Mouse (Mus musculus) kidney, postnatal 14 days (tissue): Measurements from ENCODE around the gene Klra8.
"Not testable (repeated sequence)": the region's sequence is repeated elsewhere in the genome, so short reads cannot be mapped to it uniquely, and the experiment has no call there.

ENCODE experiments used
- DNase-seq: peaks from one replicate; pipeline ENCODE4 v3.0.0; 2022; ENCODE audit warnings: mixed read lengths

Gene Klra8

DNA sequence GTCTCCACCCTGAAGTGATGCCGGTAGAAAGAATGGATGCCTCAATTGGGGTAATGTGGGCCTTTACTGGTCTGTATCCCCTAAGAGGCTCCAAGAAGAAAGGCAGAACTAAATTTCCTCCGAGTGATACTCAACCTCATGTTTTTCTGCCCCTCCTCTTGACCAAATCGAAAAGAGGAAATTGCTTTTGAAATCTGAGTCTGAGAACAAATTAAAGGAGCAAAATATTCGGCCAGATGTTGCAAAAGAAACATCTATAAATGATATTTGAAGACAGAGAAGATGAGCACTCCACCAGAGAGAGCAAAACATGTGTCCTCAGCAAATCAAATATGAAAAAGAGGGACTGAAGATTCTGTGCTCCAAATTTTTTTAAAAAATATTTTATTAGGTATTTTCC is at the start of gene Klra8:
Klra8 (minus strand) TSS at position 101 of the 400 bp plus-strand sequence.
- DNase-seq = not testable (repeated sequence)

GRCm38 (mm10) chr6:130110485-130110884 is 19.2 kb downstream of the Klra8 start:
- no peak for DNase-seq

- DNase-seq = not testable (repeated sequence)
These were observed 27.0 kb downstream of the Klra8 start for GRCm38 (mm10) chr6:130102743-130103142.

DNA sequence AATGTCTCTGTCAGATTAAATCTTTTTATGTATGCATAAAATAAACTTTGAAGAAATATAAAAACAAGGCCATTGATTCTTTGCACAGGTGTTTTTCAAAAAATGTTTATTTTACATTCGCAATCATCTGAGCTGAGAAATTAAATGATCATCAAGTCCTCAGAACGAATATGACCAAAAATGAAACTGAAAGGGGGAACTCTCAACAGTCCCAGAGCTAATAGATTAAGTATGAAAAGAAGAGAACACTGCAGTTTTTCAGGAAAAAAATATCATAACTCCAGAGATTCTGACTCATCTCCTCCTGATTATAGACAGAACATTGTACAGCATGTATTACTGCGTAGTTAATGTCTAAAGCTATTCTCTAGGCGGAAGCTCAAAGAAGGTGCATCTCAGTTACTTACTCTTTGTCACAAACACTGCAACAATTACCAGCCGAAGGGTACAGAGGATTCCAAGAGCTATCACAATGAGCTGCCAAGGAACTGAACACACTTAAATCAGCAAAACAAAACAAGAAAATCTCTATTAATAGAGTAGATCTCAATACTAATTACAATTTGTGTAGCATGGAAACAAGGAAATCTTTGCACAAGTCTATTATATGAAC is 37.3 kb downstream of the Klra8 start:
- DNase-seq = no peak

GRCm38 (mm10) chr6:130067171-130067570 is 62.5 kb downstream of the Klra8 start, which contains the start of gene Klra4:
Gene Klra4, minus strand, starts transcription at chr6:130067271.
- not testable (repeated sequence) for DNase-seq
